8 mouse cellular contexts compared by ENCODE assay signal in the genomic region with DNA sequence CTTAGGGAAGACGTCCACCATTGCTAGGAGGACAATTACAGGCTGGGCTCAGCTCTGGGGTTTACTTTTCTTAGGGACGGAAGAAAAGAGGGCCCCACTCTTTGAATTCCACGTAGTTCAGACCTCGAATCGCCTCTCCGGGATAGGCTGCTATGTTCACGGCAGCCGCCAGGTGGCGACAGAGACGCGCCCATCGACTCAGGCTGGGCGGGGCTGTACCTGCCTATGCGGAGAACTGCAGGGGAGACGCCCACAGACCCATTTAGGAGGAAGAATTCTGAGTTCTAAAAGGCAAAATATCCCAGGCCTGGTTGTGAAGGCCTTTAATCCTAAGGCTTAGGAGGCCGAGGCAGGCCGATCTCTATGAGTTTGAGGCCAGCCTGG. TPM values are rescaled to one million over a fixed set of nuclear protein-coding genes. Genes with fewer than 3 reads are reported as not detected.
DNase-seq lines count a peak whose midpoint lies in the region; ATAC-seq lines count a peak whose summit lies in the region.

No protein-coding gene starts in this region.

- 4% methylated on average over 17 of the region's 17 CpGs for WGBS in hindbrain, embryonic 15.5 days

- H3K36me3 ChIP-seq in hindbrain, embryonic 15.5 days, result no peaks in the 10 kb centered on the region

- no peaks in the 10 kb centered on the region for H3K27me3 ChIP-seq in hindbrain, embryonic 15.5 days

- H3K4me3 ChIP-seq in hindbrain, embryonic 15.5 days, result no peak overlapping the region

- DNase-seq in T-cell, adult 2 months (ENCODE audit: low spot score), result peak; percentile 78
- peak; percentile 83 to 84 for DNase-seq in cerebellum, postnatal 36 days
- DNase-seq in gastrocnemius, adult 18-20 months (ENCODE audit: low spot score), result peak; percentile 82
- DNase-seq in left cerebral cortex, adult 11 months (ENCODE audit: low spot score), result peak; percentile 73
- peak; percentile 87 for DNase-seq in lung, postnatal 36 days
- DNase-seq in retina, postnatal 1 day, result peak; percentile 79
- DNase-seq in urinary bladder, postnatal 14 days (ENCODE audit: low spot score), result peak; percentile 78

- peak overlapping the region; percentile 38 for H3K4me2 ChIP-seq in hindbrain, embryonic 15.5 days

- no peak for ATAC-seq in hindbrain, embryonic 15.5 days (ENCODE audit: low FRiP score, low read depth)

- H3K4me1 ChIP-seq in hindbrain, embryonic 15.5 days (replicated peaks), result no peaks in the 10 kb centered on the region

- H3K9ac ChIP-seq in hindbrain, embryonic 15.5 days, result no peak overlapping the region

- no peaks in the 10 kb centered on the region for H3K9me3 ChIP-seq in hindbrain, embryonic 15.5 days

- no peak overlapping the region for H3K27ac ChIP-seq in hindbrain, embryonic 15.5 days (replicated peaks)

RNA-seq across cellular contexts. Expression of a gene that starts 23.8 kb away (rescaled TPM):
- 1 to 10 TPM; 3.7 to 8.5 TPM for total RNA-seq in gastrocnemius, adult 18-20 months (2021)
- polyA plus RNA-seq in hindbrain, embryonic 15.5 days (2015; fragmentation: Nextera tagmentation; extraction: Ambion mirVana), result 488 and 506 TPM in 2 replicates

RNA-seq across cellular contexts. Expression of a gene that starts 29.8 kb away (rescaled TPM):
- total RNA-seq in gastrocnemius, adult 18-20 months (2021), result 100 to 1,000 TPM; 452 to 583 TPM
- 13,458 and 13,965 TPM in 2 replicates for polyA plus RNA-seq in hindbrain, embryonic 15.5 days (2015; fragmentation: Nextera tagmentation; extraction: Ambion mirVana)

RNA-seq across cellular contexts. Expression of a gene that starts 41.1 kb away (rescaled TPM):
- total RNA-seq in gastrocnemius, adult 18-20 months (2021), result 1 to 10 TPM; 4.9 to 5.9 TPM
- polyA plus RNA-seq in hindbrain, embryonic 15.5 days (2015; fragmentation: Nextera tagmentation; extraction: Ambion mirVana), result 30.3 and 33.3 TPM in 2 replicates
